Mouse (Mus musculus): ENCODE measurements around the gene Zfp131. TPM values are rescaled to one million over a fixed set of nuclear protein-coding genes. Genes with fewer than 3 reads are reported as not detected.

Gene Zfp131
- polyA plus RNA-seq, 1 experiment: 6.5 TPM

GRCm38 (mm10) chr13:119731448-119731847 lies 59.2 kb downstream of the Zfp131 start:
- 55% methylated on average over 6 of the region's 6 CpGs for WGBS
- TF ChIP-seq CTCF (IDR thresholded peaks at IDR 0.05; ENCODE audit: insufficient read depth, low read length) (no peak), POLR2A (IDR thresholded peaks at IDR 0.05; ENCODE audit: borderline replicate concordance, extremely low read depth, low read depth, low read length) (no peak)
- no peak overlapping the region for H3K4me3 ChIP-seq (replicated peaks; ENCODE audit: extremely low read depth, low read depth, low read length)
- H3K4me1 ChIP-seq (ENCODE audit: control insufficient read depth, insufficient read depth, low read length): no peaks in the 10 kb centered on the region
- no peak for DNase-seq

- TF ChIP-seq CTCF (IDR thresholded peaks at IDR 0.05; ENCODE audit: insufficient read depth, low read length) (no peak), POLR2A (IDR thresholded peaks at IDR 0.05; ENCODE audit: borderline replicate concordance, extremely low read depth, low read depth, low read length) (no peak)
- 83% methylated on average over 7 of the region's 7 CpGs for WGBS
- DNase-seq: no peak
- H3K4me1 ChIP-seq (ENCODE audit: control insufficient read depth, insufficient read depth, low read length): no peaks in the 10 kb centered on the region
- no peak overlapping the region for H3K4me3 ChIP-seq (replicated peaks; ENCODE audit: extremely low read depth, low read depth, low read length)
Measured at GRCm38 (mm10) chr13:119729406-119729805, 61.3 kb downstream of the Zfp131 start.

- no peak overlapping the region for H3K4me3 ChIP-seq (replicated peaks; ENCODE audit: extremely low read depth, low read depth, low read length)
- no peak for DNase-seq
- 66% methylated on average over 26 of the region's 26 CpGs for WGBS
- TF ChIP-seq POLR2A (IDR thresholded peaks at IDR 0.05; ENCODE audit: borderline replicate concordance, extremely low read depth, low read depth, low read length) (no peak), CTCF (IDR thresholded peaks at IDR 0.05; ENCODE audit: insufficient read depth, low read length) (no peak)
- H3K4me1 ChIP-seq (ENCODE audit: control insufficient read depth, insufficient read depth, low read length): no peaks in the 10 kb centered on the region
Measured at GRCm38 (mm10) chr13:119727608-119728387, 62.9 kb downstream of the Zfp131 start.

GRCm38 (mm10) chr13:119724541-119724940 lies 66.1 kb downstream of the Zfp131 start:
- no peak for DNase-seq
- WGBS: 69% methylated on average over 7 of the region's 7 CpGs
- no peak for TF ChIP-seq POLR2A (IDR thresholded peaks at IDR 0.05; ENCODE audit: borderline replicate concordance, extremely low read depth, low read depth, low read length)
- 0 out of 2 replicates have a peak, but pooled peaks have one; percentile 4 for TF ChIP-seq CTCF (IDR thresholded peaks at IDR 0.05; ENCODE audit: insufficient read depth, low read length)
- Histone ChIP-seq H3K4me3 (replicated peaks; ENCODE audit: extremely low read depth, low read depth, low read length) (no peak overlapping the region), H3K4me1 (ENCODE audit: control insufficient read depth, insufficient read depth, low read length) (no peaks in the 10 kb centered on the region)

- 83% methylated on average over 5 of the region's 5 CpGs for WGBS
- Histone ChIP-seq H3K4me3 (replicated peaks; ENCODE audit: extremely low read depth, low read depth, low read length) (no peak overlapping the region), H3K4me1 (ENCODE audit: control insufficient read depth, insufficient read depth, low read length) (no peaks in the 10 kb centered on the region)
- DNase-seq: no peak
- TF ChIP-seq CTCF (IDR thresholded peaks at IDR 0.05; ENCODE audit: insufficient read depth, low read length) (no peak), POLR2A (IDR thresholded peaks at IDR 0.05; ENCODE audit: borderline replicate concordance, extremely low read depth, low read depth, low read length) (no peak)
Measured at GRCm38 (mm10) chr13:119723368-119723767, 67.3 kb downstream of the Zfp131 start.

GRCm38 (mm10) chr13:119722447-119722846 lies 68.2 kb downstream of the Zfp131 start:
- no peak for DNase-seq
- H3K4me1 ChIP-seq (ENCODE audit: control insufficient read depth, insufficient read depth, low read length): no peaks in the 10 kb centered on the region
- WGBS: 71% methylated on average over 3 of the region's 3 CpGs
- no peak overlapping the region for H3K4me3 ChIP-seq (replicated peaks; ENCODE audit: extremely low read depth, low read depth, low read length)
- TF ChIP-seq CTCF (IDR thresholded peaks at IDR 0.05; ENCODE audit: insufficient read depth, low read length): no peak
- no peak for TF ChIP-seq POLR2A (IDR thresholded peaks at IDR 0.05; ENCODE audit: borderline replicate concordance, extremely low read depth, low read depth, low read length)

GRCm38 (mm10) chr13:119716105-119716504 lies 74.6 kb downstream of the Zfp131 start:
- DNase-seq: no peak
- Histone ChIP-seq H3K4me1 (ENCODE audit: control insufficient read depth, insufficient read depth, low read length) (no peaks in the 10 kb centered on the region), H3K4me3 (replicated peaks; ENCODE audit: extremely low read depth, low read depth, low read length) (no peak overlapping the region)
- no peak for TF ChIP-seq POLR2A (IDR thresholded peaks at IDR 0.05; ENCODE audit: borderline replicate concordance, extremely low read depth, low read depth, low read length)
- no peak for TF ChIP-seq CTCF (IDR thresholded peaks at IDR 0.05; ENCODE audit: insufficient read depth, low read length)
- WGBS: 82% methylated on average over 2 of the region's 2 CpGs

Other genes starting within 250 kb of the Zfp131 start
- gene Ccl28, start 167.1 kb downstream of the Zfp131 start, polyA plus RNA-seq (2012; rRNA removed): 0.06 and 0.07 TPM in 2 replicates
- gene Hmgcs1, start 100.5 kb downstream of the Zfp131 start, polyA plus RNA-seq (2012; rRNA removed): 21.3 and 46.3 TPM in 2 replicates
- 0.62 and 0.68 TPM in 2 replicates for gene Nim1k, start 35.0 kb downstream of the Zfp131 start, polyA plus RNA-seq (2012; rRNA removed)
- gene AF067063, start 39.3 kb upstream of the Zfp131 start, polyA plus RNA-seq (2012; rRNA removed): not detected in 2 replicates
- gene D13Ertd608e, start 45.1 kb upstream of the Zfp131 start, polyA plus RNA-seq (2012; rRNA removed): 0.34 TPM in 1 of 2 replicates, not detected in the other
- gene Tcstv1, start 103.9 kb upstream of the Zfp131 start, polyA plus RNA-seq (2012; rRNA removed): not detected in 2 replicates
- gene Gm21761, start 138.4 kb upstream of the Zfp131 start, polyA plus RNA-seq (2012; rRNA removed): not detected in 2 replicates
- gene B020031M17Rik, start 159.9 kb upstream of the Zfp131 start, polyA plus RNA-seq (2012; rRNA removed): not detected in 2 replicates
- 0.45 TPM in 1 of 2 replicates, not detected in the other for gene Gm36079, start 236.1 kb upstream of the Zfp131 start, polyA plus RNA-seq (2012; rRNA removed)